Mouse (Mus musculus) cerebellum, adult 9-10 months (tissue): ENCODE data around the gene Flt3l.

Experiments
- DNase-seq: peaks from one replicate; pipeline ENCODE4 v3.0.0; 2022

The Flt3l gene

DNA sequence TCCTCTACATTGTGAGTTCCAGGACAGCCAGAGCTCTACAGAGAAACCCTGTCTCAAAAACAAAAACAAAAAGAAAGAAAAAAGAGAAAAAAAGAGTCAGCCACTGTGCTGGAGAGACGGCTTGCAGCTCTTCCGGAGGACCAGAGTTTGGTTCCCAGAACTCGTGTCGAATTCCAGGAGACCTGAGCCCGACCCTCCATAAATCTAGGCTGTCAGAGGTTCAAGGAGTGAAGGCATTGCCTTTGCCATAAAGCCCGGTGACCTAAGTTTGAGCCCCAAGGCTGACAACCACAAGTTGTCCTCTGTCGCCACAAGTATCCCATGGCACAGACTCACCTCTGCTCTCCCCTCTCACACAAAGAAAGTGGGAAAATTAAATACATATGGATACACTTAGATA lies 42.1 kb downstream of the Flt3l start:
- no peak for DNase-seq

DNA sequence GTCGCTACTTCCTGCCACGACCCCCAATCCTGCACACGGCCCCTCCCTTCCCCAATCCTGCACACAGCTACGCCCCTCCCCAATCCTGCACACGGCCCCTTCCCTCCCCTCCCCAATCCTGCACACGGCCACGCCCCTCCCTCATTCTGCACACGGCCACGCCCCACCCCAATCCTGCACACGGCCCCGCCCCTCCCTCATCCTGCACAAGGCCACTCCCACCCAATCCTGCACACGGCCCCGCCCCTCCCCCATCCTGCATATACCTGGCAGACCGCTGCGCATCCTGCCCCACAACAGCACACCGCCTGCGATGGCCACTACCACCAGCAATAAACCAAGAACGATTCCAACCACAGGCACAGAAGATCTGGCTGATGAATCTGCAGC lies 42.7 kb downstream of the Flt3l start:
- no peak for DNase-seq

- DNase-seq, result no peak
Observed at GRCm38 (mm10) chr7:45092828-45093515, 43.3 kb downstream of the Flt3l start.

DNA sequence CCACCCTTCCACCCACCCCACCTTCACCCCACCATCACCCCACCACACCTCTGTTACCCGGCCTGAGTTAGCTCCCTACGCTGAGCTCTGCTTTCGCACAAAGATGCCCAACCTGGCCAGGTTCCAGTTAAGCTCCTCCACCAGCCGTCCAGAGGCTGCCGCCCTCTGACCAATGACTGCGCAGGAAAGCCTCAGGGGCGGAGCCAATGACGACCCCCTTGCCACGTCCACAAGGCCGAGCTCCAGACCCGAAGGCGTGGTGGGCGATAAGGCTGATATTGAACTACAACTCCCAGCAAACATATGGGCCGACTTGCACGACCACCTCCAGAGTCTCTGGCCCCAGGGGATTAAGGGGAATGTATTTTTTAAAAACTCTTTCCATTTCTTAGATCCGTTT lies 44.2 kb downstream of the Flt3l start, which contains the start of gene Rcn3:
TSS of gene Rcn3 (minus strand) at position 174 of the 400 bp plus-strand sequence.
- no peak for DNase-seq

GRCm38 (mm10) chr7:45091001-45091990 lies 44.9 kb downstream of the Flt3l start:
- DNase-seq, result no peak

- DNase-seq, result no peak
Observed at GRCm38 (mm10) chr7:45090251-45090977, 45.8 kb downstream of the Flt3l start.

DNA sequence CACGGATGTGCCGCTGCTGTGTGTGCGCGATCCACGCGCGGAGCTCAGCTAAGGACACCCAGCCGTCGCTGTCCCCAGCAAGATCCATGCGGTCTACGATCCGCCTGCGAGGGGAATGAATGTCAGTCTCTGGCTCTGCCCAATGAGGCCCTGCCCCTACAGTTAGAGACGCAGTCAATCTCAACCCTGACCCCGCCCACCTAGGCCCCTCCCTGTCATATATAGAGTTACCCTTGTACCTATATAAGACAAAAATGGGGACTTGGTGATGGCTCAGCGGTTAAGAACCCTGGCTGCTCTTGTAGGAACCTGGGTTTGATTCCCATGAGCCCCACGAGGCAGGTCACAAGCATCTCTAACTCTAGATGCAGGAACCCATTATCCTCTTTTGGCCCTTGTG lies 47.6 kb downstream of the Flt3l start:
- no peak for DNase-seq

DNA sequence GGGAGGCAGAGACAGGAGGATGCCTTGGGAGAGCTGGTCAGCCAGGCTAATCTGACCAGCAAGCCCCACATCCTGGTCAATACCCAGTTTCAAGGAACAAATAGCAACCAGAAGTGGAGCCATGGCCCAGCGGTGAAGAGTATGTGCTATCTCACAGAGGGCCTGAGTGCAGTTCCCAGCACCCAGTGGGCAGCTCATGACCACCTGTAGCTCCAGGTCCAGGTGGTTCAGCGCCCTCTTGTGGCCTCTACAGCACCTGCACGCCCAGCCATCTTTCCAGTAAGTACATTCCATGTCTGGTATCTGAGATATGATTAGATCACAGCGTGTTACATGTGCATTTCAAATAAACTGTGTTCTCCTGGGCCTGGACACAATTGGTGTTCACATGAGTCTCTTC lies 50.1 kb downstream of the Flt3l start:
- DNase-seq, result no peak

- no peak for DNase-seq
Observed at GRCm38 (mm10) chr7:45083300-45083890, 52.8 kb downstream of the Flt3l start.

DNA sequence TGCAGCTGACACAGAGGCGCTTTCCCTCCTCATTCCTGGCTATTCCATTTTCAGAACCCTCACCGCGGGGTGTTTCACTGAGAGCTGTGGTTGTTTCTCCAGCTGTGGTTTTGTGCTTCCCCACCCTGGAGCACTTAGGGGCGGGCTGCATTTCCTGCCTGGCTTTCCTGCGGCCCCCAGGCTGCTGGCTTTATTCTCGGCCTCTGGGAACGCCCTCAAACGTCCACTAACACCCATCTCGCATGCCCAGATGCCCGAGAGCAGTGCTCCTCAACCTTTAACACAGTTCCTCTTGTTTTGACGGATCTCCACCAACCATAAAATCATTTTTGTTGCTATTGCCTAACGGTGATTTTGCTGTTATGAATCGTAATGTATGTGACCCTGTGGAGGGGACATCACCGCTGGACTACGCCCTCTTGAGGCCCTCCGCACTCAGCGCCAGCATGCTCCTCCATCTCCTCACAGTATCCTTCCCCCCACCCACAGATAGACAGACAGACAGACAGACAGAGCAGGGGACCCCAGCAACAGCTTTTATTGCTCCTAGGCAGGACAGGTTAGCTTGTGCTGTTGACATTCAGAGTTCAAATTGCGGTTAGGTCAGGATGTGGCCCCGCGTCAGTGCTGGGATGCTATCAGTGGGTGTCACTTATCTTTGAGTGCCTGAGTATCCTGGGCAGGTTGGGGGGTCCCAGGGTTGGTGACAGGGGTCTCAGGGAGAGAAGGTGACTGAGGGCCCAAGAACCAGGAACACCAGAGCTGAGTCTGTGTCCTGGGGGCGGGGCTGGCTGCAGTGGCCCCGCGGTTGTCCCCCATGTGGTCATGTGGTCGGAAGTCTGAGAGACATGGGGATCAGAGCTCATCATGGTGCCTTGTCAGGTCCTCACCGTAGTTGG lies 53.6 kb downstream of the Flt3l start:
- DNase-seq, result no peak

DNA sequence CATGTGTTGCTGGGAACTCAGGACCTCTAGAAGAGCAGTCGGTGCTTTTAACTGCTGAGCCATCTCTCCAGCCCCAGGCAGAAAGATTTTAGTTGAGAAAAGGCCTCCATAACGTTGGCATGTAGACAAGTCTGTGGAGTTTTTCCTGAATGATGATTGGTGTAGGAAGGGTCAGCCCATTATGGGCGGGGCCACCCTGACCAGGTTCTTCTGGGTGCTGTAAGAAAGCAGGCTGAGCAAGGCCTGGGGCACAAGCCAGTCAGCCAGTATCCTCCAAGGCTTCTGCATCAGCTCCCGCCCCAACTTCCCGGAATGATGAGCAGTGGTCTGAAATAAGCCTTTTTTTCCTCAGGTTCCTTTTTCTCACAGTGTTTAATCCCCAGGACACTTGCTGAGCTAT lies 55.2 kb downstream of the Flt3l start:
- no peak for DNase-seq

DNA sequence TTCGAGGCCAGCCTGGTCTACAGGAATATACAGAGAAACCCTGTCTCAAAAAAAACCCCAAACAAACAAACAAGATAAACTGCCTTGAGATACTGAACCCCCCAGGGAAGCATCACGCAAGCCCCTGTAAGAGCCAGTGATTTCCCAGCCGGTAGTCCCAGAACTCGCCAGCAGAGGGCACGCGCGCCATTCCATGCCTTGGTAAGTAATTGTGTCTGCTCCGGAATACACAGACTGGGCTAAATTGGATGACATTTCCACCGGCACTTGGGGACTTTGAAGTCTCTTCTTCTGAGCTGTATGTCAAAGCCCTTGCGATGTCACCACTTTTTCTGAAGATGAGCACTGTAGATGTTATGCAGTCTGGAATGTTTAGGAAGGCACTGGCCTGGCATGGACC lies 56.4 kb downstream of the Flt3l start:
- DNase-seq, result peak; percentile 90
